Mouse (Mus musculus) hindbrain, embryonic 16.5 days (tissue): ENCODE results near the gene Foxl2. TPM values are rescaled to one million over a fixed set of nuclear protein-coding genes. Genes with fewer than 3 reads are reported as not detected.

Experiments used
- ATAC-seq: fragments of 200-750 bp; cut with Nextera tagmentation; 2 replicates; pipeline ENCODE4 v1.8.0; 2017; ENCODE audit warnings: moderate TSS enrichment, moderate library complexity
- H3K27ac ChIP-seq: fragments of 300-500 bp; sonication (generic); 2 replicates; pipeline ENCODE4 v1.5.1; 2014; ENCODE audit warnings: low read depth, mild to moderate bottlenecking, control low read depth, low read length, moderate library complexity
- H3K27me3 ChIP-seq: fragments of 300-500 bp; sonication (generic); replicated peaks from 2 replicates; pipeline ENCODE4 v1.6.1; 2014; ENCODE audit warnings: low read length; ENCODE audit not compliant: control insufficient read depth, insufficient read depth
- H3K36me3 ChIP-seq: fragments of 300-500 bp; sonication (generic); 2 replicates; pipeline ENCODE4 v1.6.1; 2014; ENCODE audit warnings: mild to moderate bottlenecking, low read length, moderate library complexity, mixed read lengths; ENCODE audit not compliant: control insufficient read depth, insufficient read depth
- H3K4me1 ChIP-seq: fragments of 300-500 bp; sonication (generic); 2 replicates; pipeline ENCODE4 v1.6.1; 2014; ENCODE audit warnings: low read depth, low read length; ENCODE audit not compliant: control insufficient read depth, insufficient read depth
- H3K4me2 ChIP-seq: fragments of 300-500 bp; sonication (generic); 2 replicates; pipeline ENCODE4 v1.6.1; 2014; ENCODE audit warnings: mild to moderate bottlenecking, low read length, control low read depth, moderate library complexity
- H3K4me3 ChIP-seq: fragments of 300-500 bp; sonication (generic); 2 replicates; pipeline ENCODE4 v1.5.1; 2014; ENCODE audit warnings: mild to moderate bottlenecking, low read length, control low read depth, moderate library complexity
- H3K9ac ChIP-seq: fragments of 300-500 bp; sonication (generic); 2 replicates; pipeline ENCODE4 v1.6.1; 2014; ENCODE audit warnings: low read depth, mild to moderate bottlenecking, control low read depth, low read length, moderate library complexity
- H3K9me3 ChIP-seq: fragments of 300-500 bp; sonication (generic); 2 replicates; pipeline ENCODE4 v1.6.1; 2014; ENCODE audit warnings: mild to moderate bottlenecking, low read length, moderate library complexity; ENCODE audit not compliant: control insufficient read depth
- WGBS: fragments of 180-500 bp; shearing (Covaris S2); extraction: QIAGEN DNeasy Blood & Tissue Kit; methylation state at CpG from one replicate; pipeline ENCODE4 v1.1.7; 2014; 5-methylcytosine and 5-hydroxymethylcytosine counted together
- polyA plus RNA-seq: library from polyadenylated mRNA; unstranded; fragments of >200 nt; fragmentation: Nextera tagmentation; extraction: Ambion mirVana; gene quantifications from 2 replicates; pipeline ENCODE4 v1.2.1, GENCODE M21; 2015

Gene Foxl2
- 0.24 and 0.45 TPM in 2 replicates for polyA plus RNA-seq

DNA sequence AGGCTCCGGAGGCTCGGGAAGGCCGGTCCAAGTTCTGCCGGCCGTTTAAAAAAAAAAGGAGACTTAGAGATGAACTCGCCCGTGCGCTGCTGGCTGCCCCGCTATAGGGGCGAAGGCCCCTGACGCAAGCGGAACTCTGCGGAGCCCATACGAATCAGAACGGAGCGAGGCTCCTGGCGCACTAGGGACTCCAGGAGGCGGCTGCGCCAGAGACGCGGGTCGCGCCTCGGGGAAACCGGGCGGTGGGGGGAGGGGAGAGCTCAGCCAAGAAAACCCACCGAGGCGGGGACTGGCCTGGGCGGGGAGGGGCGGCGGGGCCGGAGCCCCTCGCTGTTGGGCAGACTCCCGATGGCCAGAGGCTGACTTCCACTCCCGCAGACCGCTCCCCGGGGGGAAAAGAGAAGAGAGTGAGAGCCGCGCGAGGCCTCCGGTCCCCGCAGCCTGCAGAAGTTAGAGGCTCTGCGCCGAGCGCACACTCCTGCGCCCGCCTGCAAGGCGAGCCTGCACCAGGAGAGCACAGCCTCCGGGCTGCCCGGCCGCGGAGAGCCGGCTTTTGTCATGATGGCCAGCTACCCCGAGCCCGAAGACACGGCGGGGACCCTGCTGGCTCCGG, at the start of gene Foxl2:
Gene Foxl2 (plus strand): TSS at position 186 of the 613 bp plus-strand sequence.
- peak within 1 kb of the TSS; percentile 41 for H3K4me3 ChIP-seq
- H3K27me3 ChIP-seq: peaks cover 47% of the 10 kb centered on the region
- H3K4me2 ChIP-seq: peak within 1 kb of the TSS; percentile 54
- WGBS: under 1% methylated on average over 48 of the region's 58 CpGs
- peak within 1 kb of the TSS; percentile 45 for H3K27ac ChIP-seq
- 0 out of 2 replicates have a peak, but pooled peaks have one; percentile 38 for ATAC-seq
- no peaks in the 10 kb centered on the region for H3K9me3 ChIP-seq
- H3K36me3 ChIP-seq: no peaks in the 10 kb centered on the region
- peaks cover 26% of the 10 kb centered on the region for H3K4me1 ChIP-seq
- H3K9ac ChIP-seq: peak within 1 kb of the TSS; percentile 55

DNA sequence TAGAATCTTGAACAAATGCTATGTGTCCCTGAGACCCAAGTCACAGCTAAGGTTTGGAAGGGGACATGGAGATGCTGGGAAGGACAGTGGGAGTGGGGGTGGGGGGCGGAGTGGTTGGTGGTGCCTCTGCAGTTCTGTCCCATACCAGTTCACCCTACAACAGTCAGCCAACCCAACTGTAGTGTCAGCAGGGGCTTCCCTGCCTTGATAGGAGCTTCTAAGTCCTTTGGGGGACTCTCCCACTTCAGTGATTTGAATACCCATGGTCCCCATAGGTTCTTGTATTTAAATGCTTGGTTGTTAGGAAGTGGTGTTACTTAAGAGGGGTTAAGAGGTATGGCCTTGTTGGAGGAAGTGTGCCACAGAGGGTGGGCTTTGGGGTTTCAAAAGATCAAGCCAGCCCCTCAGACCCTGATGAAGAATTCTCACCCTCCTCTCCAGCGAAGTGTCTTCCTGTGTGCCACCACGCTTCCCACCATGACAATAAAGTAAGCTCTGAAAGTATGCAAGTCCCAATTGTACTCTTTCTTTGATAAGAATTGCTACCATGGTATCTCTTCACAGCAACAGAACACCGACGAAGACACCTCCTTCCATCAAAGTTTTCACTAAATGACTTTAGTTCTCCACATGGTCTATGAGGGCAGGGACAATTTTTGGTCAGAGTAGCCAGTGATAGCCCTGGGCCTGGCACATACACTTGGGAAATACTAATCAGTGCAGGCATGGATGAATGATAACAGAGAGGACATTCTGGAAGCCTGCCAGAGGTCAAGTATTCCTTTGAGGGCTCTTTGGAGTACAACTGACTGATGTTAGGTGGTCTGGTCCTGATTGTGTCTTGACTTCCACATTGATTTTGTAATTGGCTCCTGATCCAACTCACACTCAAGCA, 34.2 kb upstream of the Foxl2 start:
- no peaks in the 10 kb centered on the region for H3K9me3 ChIP-seq
- no peaks in the 10 kb centered on the region for H3K4me1 ChIP-seq
- no peaks in the 10 kb centered on the region for H3K36me3 ChIP-seq
- no peak overlapping the region for H3K9ac ChIP-seq
- H3K4me3 ChIP-seq: no peak overlapping the region
- H3K27ac ChIP-seq: no peak overlapping the region
- no peaks in the 10 kb centered on the region for H3K27me3 ChIP-seq
- H3K4me2 ChIP-seq: no peak overlapping the region
- ATAC-seq: no peak
- 92% methylated on average over 5 of the region's 5 CpGs for WGBS

DNA sequence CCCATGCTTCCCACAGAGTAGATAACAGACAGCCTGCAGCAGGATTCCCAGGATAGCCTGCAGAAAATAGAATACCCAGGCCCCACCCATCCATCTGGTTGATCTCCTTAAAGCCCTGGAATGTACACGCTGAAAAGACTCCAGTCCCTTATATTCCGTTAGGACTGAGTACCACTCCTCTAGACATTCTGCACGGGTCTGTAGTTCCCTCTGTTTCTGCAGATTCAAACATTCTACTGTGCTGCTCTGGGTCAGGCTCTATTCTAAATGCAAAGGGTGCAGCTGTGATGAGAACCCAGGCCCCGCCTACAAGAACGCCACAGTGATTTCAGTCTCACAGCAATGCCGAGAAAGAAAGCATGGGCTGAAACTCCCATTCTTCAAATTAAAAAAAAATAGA, 32.0 kb upstream of the Foxl2 start:
- Histone ChIP-seq H3K27ac (no peak overlapping the region), H3K4me3 (no peak overlapping the region), H3K4me1 (no peaks in the 10 kb centered on the region), H3K27me3 (no peaks in the 10 kb centered on the region), H3K36me3 (no peaks in the 10 kb centered on the region), H3K4me2 (no peak overlapping the region), H3K9me3 (no peaks in the 10 kb centered on the region), H3K9ac (no peak overlapping the region)
- 34% methylated on average over 6 of the region's 6 CpGs for WGBS
- no peak for ATAC-seq

DNA sequence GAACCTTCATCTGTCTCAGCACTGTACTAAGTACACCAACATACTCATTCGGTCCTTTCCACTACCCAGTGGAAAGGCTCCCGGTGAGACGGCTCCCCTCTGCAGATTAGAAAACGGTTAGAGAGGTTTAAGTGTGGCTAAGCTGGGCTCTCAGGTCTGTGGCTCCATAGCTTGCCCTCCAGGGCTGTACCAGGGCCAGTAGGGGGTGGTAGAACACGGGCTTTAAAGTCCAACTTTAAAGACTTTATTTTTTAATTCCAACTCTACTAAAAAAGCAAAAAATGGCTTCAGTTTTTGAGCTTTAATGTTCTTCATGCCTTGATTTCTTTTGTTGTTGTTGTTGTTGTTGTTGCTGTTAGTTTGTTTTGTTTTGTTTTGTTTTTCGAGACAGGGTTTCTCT, 30.9 kb upstream of the Foxl2 start:
- ATAC-seq: no peak
- 76% methylated on average over 6 of the region's 6 CpGs for WGBS
- no peak overlapping the region for H3K27ac ChIP-seq
- H3K9me3 ChIP-seq: no peaks in the 10 kb centered on the region
- no peak overlapping the region for H3K9ac ChIP-seq
- H3K27me3 ChIP-seq: no peaks in the 10 kb centered on the region
- H3K36me3 ChIP-seq: no peaks in the 10 kb centered on the region
- no peak overlapping the region for H3K4me2 ChIP-seq
- no peaks in the 10 kb centered on the region for H3K4me1 ChIP-seq
- no peak overlapping the region for H3K4me3 ChIP-seq

DNA sequence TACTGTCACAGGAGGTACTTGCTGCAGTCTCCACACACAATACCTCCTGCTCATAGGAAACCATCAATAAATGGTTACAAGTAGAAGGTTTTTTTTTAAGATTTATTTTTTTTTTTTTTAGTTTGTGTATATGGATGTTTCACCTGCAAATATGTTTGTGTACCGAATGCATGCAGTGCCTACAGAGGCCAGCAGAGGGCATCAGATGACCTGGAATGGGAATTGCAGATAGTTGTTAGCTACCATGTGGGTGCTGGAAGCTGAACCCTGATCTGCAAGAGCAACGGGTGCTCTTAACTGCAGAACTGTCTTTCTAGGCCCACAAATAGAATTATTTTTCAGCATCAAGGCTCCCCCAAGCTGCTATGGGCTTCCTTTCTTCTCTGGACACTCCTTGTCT, 25.6 kb upstream of the Foxl2 start:
- H3K9ac ChIP-seq: no peak overlapping the region

DNA sequence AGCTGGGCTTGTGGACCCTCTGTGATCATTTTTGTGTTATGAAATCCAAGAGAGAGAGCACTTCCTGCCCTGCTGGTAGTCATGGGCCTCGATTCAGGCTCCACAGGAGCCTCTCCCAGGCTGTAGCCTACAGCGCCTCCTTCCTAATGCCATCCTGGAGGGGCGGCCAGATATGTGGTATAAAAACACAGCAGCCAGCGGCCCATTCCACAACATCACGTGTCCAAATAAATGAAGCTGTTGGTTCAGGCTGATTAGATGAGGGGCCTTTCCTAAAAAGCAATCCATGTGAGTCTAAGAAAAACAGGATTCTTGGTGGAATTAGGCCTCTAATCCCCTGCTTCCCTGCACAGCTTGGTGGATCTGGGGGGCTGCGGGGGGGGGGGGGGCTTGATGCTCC, 22.2 kb upstream of the Foxl2 start:
- H3K36me3 ChIP-seq: no peaks in the 10 kb centered on the region
- H3K4me1 ChIP-seq: no peaks in the 10 kb centered on the region
- H3K9ac ChIP-seq: no peak overlapping the region
- H3K27ac ChIP-seq: no peak overlapping the region
- H3K27me3 ChIP-seq: no peaks in the 10 kb centered on the region
- ATAC-seq: no peak
- 35% methylated on average over 6 of the region's 6 CpGs for WGBS
- no peak overlapping the region for H3K4me3 ChIP-seq
- H3K9me3 ChIP-seq: no peaks in the 10 kb centered on the region
- H3K4me2 ChIP-seq: no peak overlapping the region

More for the DNA sequence above, 25.6 kb upstream of the Foxl2 start:
- WGBS: 92% methylated on average over 2 of the region's 2 CpGs
- no peak for ATAC-seq
- H3K27ac ChIP-seq: no peak overlapping the region
- no peak overlapping the region for H3K4me3 ChIP-seq
- no peaks in the 10 kb centered on the region for H3K4me1 ChIP-seq
- H3K36me3 ChIP-seq: no peaks in the 10 kb centered on the region
- H3K4me2 ChIP-seq: no peak overlapping the region
- H3K9me3 ChIP-seq: no peaks in the 10 kb centered on the region
- H3K27me3 ChIP-seq: no peaks in the 10 kb centered on the region

DNA sequence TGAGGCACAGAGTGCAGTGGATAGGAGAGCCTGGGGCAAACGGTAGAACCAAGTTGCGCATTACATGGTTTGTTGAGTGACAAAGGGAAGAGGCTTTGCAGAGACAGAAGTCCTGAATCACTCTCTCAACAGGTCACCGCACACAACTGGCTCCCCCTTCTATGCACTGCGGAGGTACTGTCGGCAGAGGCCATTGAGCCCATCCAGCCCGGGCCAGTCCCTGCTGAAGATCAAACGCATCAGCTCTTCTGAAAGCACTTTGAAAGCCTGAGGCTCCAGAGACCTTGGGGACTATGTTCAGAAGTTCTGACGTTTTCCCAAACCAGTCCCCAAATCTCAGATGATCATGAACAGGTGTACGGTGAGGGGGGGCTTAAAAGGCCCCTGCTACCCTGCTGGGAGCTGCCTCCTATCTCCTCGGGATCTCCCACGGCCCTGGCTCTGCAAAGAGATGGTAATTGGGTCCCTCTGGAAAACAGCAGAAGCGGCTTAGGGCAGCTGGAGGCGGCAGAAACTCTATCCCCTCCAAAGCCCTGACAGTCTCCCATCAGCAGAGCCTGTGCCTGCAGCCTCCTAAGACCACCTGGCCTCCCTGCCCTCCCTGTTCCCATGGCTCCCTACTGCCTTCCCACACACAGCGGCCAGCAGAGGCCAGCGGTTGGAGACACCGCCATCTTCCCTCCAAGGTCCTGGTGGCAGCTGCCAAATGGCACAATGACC, 19.7 kb upstream of the Foxl2 start:
- 30% methylated on average over 16 of the region's 16 CpGs for WGBS
- Histone ChIP-seq H3K9me3 (no peaks in the 10 kb centered on the region), H3K9ac (no peak overlapping the region), H3K4me3 (no peak overlapping the region), H3K4me1 (no peaks in the 10 kb centered on the region), H3K4me2 (no peak overlapping the region), H3K27ac (no peak overlapping the region), H3K36me3 (no peaks in the 10 kb centered on the region), H3K27me3 (no peaks in the 10 kb centered on the region)
- ATAC-seq: no peak

DNA sequence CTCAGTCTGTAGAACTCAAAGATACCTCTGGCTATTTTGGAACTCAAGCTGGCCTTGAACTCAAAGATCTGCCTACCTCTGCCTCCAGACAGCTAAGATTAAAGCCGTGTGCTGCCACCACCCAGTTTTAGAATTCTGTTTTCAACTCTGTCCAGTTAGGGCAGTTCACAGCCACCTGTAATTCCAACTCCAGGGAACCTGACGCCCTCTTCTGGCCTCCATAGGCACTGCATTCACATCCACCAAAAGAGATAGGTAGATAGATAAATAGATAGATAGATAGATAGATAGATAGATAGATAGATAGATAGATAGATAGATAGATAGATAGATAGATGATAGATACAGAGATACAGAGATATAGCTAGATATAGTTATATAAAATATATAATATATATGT, 15.8 kb upstream of the Foxl2 start:
- 22% methylated on average over 2 of the region's 2 CpGs for WGBS
- no peaks in the 10 kb centered on the region for H3K36me3 ChIP-seq
- no peak overlapping the region for H3K4me2 ChIP-seq
- H3K27me3 ChIP-seq: no peaks in the 10 kb centered on the region
- no peaks in the 10 kb centered on the region for H3K9me3 ChIP-seq
- ATAC-seq: no peak
- H3K4me1 ChIP-seq: no peaks in the 10 kb centered on the region
- no peak overlapping the region for H3K4me3 ChIP-seq
- H3K9ac ChIP-seq: no peak overlapping the region
- no peak overlapping the region for H3K27ac ChIP-seq
